Mouse (Mus musculus) ES-E14 (cell line): Measurements from ENCODE around the gene Eif5a. TPM values are rescaled to one million over a fixed set of nuclear protein-coding genes. Genes with fewer than 3 reads are reported as not detected.
A peak's percentile ranks its signal among the peaks of the same experiment; 100 is the strongest.

Source experiments
- DNase-seq: peaks from one replicate; pipeline ENCODE4 v3.0.0-alpha.2; 2013; ENCODE audit warnings: low read depth, low spot score
- H3K27ac ChIP-seq: 2 replicates; pipeline ENCODE4 v1.5.1; 2012; ENCODE audit warnings: low read depth, mild to moderate bottlenecking, low read length, moderate library complexity, mixed read lengths; ENCODE audit not compliant: poor library complexity, insufficient read depth, severe bottlenecking
- H3K36me3 ChIP-seq: 2 replicates; pipeline ENCODE4 v1.6.1; 2012; ENCODE audit warnings: mild to moderate bottlenecking, low read length, moderate library complexity, mixed read lengths; ENCODE audit not compliant: control insufficient read depth, poor library complexity, insufficient read depth, severe bottlenecking
- H3K4me1 ChIP-seq, 2 experiments: fragments of 150-350 bp in 1 of 2; sonication (generic) in 1 of 2; 2 replicates each; pipeline ENCODE4 v1.6.1; 2012; ENCODE audit warnings: low read length in 2 of 2, mild to moderate bottlenecking in 1 of 2, mixed read lengths in 1 of 2; ENCODE audit not compliant: control insufficient read depth in 2 of 2, insufficient read depth in 2 of 2, poor library complexity in 1 of 2
- H3K4me3 ChIP-seq, 2 experiments: fragments of 150-350 bp in 1 of 2; sonication (generic) in 1 of 2; 2 replicates each; pipeline ENCODE4 v1.5.1; 2012; ENCODE audit warnings: low read length in 2 of 2, low read depth in 1 of 2, mild to moderate bottlenecking in 1 of 2, mixed read lengths in 1 of 2; ENCODE audit not compliant: insufficient read depth in 1 of 2, poor library complexity in 1 of 2, severe bottlenecking in 1 of 2
- H3K9ac ChIP-seq: 2 replicates; pipeline ENCODE4 v1.6.1; 2012; ENCODE audit warnings: low read depth, mild to moderate bottlenecking, low read length, mixed read lengths; ENCODE audit not compliant: poor library complexity, insufficient read depth, severe bottlenecking
- H3K9me3 ChIP-seq: fragments of 150-350 bp; sonication (generic); 2 replicates; pipeline ENCODE4 v1.6.1; 2012; ENCODE audit warnings: low read depth, mild to moderate bottlenecking, low read length; ENCODE audit not compliant: control insufficient read depth, insufficient read depth
- CHD2 ChIP-seq: IDR thresholded peaks from 2 replicates; pipeline ENCODE4 v1.6.1; 2014; ENCODE audit warnings: mild to moderate bottlenecking, low read depth, low read length, inconsistent platforms
- HCFC1 ChIP-seq: IDR thresholded peaks from 2 replicates; pipeline ENCODE4 v1.6.1; 2012; ENCODE audit warnings: low read length, inconsistent platforms, borderline replicate concordance; ENCODE audit not compliant: insufficient read depth
- MAFK ChIP-seq: IDR thresholded peaks from 2 replicates; pipeline ENCODE4 v1.6.1; 2014; ENCODE audit warnings: mild to moderate bottlenecking, low read depth, low read length, inconsistent platforms; ENCODE audit not compliant: insufficient read depth
- ZC3H11A ChIP-seq: IDR thresholded peaks from 2 replicates; pipeline ENCODE4 v1.6.1; 2012; ENCODE audit warnings: low read depth, mild to moderate bottlenecking, inconsistent platforms, low read length, borderline replicate concordance
- ZNF384 ChIP-seq: IDR thresholded peaks from 2 replicates; pipeline ENCODE4 v1.6.1; 2012; ENCODE audit warnings: low read depth, low read length, inconsistent platforms
- in situ Hi-C, 2 experiments: fragments of 600-800 bp; cut with MboI; formaldehyde crosslinking; loops; one replicate each; pipeline ENCODE4 v1.15.1; 2025; ENCODE audit warnings: low sequenced_read_pairs in 2 of 2, inconsistent platforms in 1 of 2; ENCODE audit not compliant: unreplicated experiment in 2 of 2
- total RNA-seq: library from RNA; depleted of rRNA; stranded (reverse); fragments of 300-350 nt; gene quantifications from 2 replicates; pipeline ENCODE4 v1.2.3, GENCODE M21; 2012

The Eif5a gene
- total RNA-seq, 1 experiment = 926 TPM

- Histone ChIP-seq H3K4me1 (peaks cover 0 to 6% of the 10 kb centered on the region in 2 experiments; a peak in 1 of 4 replicates), H3K4me3 (no peak overlapping the region), H3K9me3 (no peaks in the 10 kb centered on the region), H3K36me3 (no peaks in the 10 kb centered on the region), H3K9ac (no peak overlapping the region), H3K27ac (no peak overlapping the region)
- TF ChIP-seq HCFC1 (no peak), ZC3H11A (no peak), ZNF384 (no peak), MAFK (no peak), CHD2 (no peak)
- no peak for DNase-seq
- in situ Hi-C loops = no loop called here
Observed at GRCm38 (mm10) chr11:69952274-69952673, 30.5 kb upstream of the Eif5a start.

GRCm38 (mm10) chr11:69950807-69951459 is 29.2 kb upstream of the Eif5a start:
- H3K9me3 ChIP-seq = no peaks in the 10 kb centered on the region
- in situ Hi-C loops = no loop called here
- DNase-seq = no peak
- TF ChIP-seq MAFK (no peak), CHD2 (no peak), ZC3H11A (no peak), HCFC1 (no peak)
- H3K27ac ChIP-seq = no peak overlapping the region
- no peak overlapping the region for H3K4me3 ChIP-seq
- H3K4me1 ChIP-seq = peaks cover 0 to 11% of the 10 kb centered on the region in 2 experiments; a peak in 1 of 4 replicates
- H3K36me3 ChIP-seq = no peaks in the 10 kb centered on the region
- no peak overlapping the region for H3K9ac ChIP-seq

- peak; percentile 54; the same call in 1 of the 2 replicates for TF ChIP-seq ZC3H11A
- no peak for TF ChIP-seq MAFK
- peak; percentile 92 for DNase-seq
- in situ Hi-C loops = no loop called here
- Histone ChIP-seq H3K4me1 (peaks cover 0 to 12% of the 10 kb centered on the region in 2 experiments; a peak in 1 of 4 replicates), H3K9ac (peak overlapping the region; percentile 44), H3K9me3 (no peaks in the 10 kb centered on the region), H3K27ac (no peak overlapping the region), H3K4me3 (peak overlapping the region; percentile 49 to 89; a peak in 3 of 4 replicates), H3K36me3 (no peaks in the 10 kb centered on the region; the same call in 1 of the 2 replicates)
Observed at GRCm38 (mm10) chr11:69948763-69949150, 27.0 kb upstream of the Eif5a start.

GRCm38 (mm10) chr11:69948066-69948762 is 26.5 kb upstream of the Eif5a start, which contains the start of gene Slc2a4:
Gene Slc2a4 (minus strand): TSS chr11:69948188.
- Histone ChIP-seq H3K9ac (peak within 1 kb of the TSS; percentile 44), H3K36me3 (no peaks in the 10 kb centered on the region; the same call in 1 of the 2 replicates), H3K4me3 (peak within 1 kb of the TSS; percentile 58 to 89), H3K27ac (no peak within 1 kb of the TSS), H3K4me1 (peaks cover 0 to 12% of the 10 kb centered on the region in 2 experiments; a peak in 1 of 4 replicates), H3K9me3 (no peaks in the 10 kb centered on the region)
- peak; percentile 96 for DNase-seq
- in situ Hi-C loops = no loop called here
- TF ChIP-seq HCFC1 (no peak), ZNF384 (no peak), MAFK (no peak), CHD2 (no peak), ZC3H11A (no peak)
